Mouse (Mus musculus) common myeloid progenitor, adult 5-6 weeks (primary cell): Measurements from ENCODE around the gene Hoxd3. TPM values are rescaled to one million over a fixed set of nuclear protein-coding genes. Genes with fewer than 3 reads are reported as not detected.

Source experiments
- ATAC-seq: replicated peaks from 2 replicates; pipeline ENCODE4 v1.8.0; 2016; ENCODE audit warnings: low read depth, mild to moderate bottlenecking, moderate TSS enrichment, inconsistent platforms; ENCODE audit not compliant: poor library complexity, severe bottlenecking
- total RNA-seq: library from RNA; stranded (forward); fragments of 200-1000, 187-1606 nt; gene quantifications from 2 replicates; pipeline ENCODE4 v1.2.3, GENCODE M21; 2017

Hoxd3 gene
- total RNA-seq, 1 experiment from 2014 or later, result not detected

GRCm38 (mm10) chr2:74738623-74739475 is 27.1 kb downstream of the Hoxd3 start:
- no peak for ATAC-seq

- no peak for ATAC-seq
Observed at GRCm38 (mm10) chr2:74739476-74739800, 27.7 kb downstream of the Hoxd3 start.

- ATAC-seq, result no peak
Observed at GRCm38 (mm10) chr2:74739869-74740268, 28.1 kb downstream of the Hoxd3 start.

- ATAC-seq, result 0 out of 2 replicates have a peak, but pooled peaks have one; percentile 26
Observed at GRCm38 (mm10) chr2:74740311-74741091, 28.8 kb downstream of the Hoxd3 start.

- no peak for ATAC-seq
Observed at GRCm38 (mm10) chr2:74741252-74741978, 29.7 kb downstream of the Hoxd3 start.

- ATAC-seq, result no peak
Observed at GRCm38 (mm10) chr2:74741979-74742277, 30.2 kb downstream of the Hoxd3 start.

DNA sequence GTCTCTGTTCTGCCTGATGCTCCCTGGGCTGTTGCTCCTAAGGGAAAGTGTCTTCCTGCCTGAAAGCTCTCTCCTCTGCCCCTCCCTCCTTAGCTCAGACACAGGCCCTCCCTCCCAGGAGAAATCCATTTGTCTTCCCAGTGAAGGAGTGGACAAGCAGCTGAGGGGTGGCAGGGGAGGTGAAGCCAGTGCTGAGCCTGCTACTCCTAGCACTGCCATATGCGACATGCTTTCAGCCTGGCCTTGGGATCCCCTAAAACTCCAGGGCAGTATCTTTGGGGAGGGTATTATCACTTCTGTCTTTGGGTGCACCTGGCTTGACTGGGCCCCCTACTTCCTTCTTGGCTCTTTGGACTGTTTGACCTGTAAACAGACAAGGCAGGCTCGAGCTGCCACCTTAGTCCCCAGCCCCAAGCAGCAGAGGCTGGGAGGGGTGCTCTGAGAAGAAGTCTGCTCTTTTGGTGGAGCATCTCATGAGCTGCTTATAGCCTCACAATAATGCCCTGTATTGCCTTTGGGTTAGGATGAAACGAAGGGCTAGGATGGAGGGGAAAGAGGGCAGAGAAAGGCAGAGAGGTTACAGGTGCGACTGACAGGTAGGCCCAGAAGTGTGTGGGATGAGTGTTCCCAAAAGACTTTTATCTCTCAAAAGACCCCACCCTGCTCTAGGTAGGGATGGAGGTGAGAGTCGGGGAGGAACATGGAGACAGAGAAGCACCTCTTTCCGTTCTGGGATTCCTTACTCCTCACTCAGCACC is 34.0 kb downstream of the Hoxd3 start:
- no peak for ATAC-seq

DNA sequence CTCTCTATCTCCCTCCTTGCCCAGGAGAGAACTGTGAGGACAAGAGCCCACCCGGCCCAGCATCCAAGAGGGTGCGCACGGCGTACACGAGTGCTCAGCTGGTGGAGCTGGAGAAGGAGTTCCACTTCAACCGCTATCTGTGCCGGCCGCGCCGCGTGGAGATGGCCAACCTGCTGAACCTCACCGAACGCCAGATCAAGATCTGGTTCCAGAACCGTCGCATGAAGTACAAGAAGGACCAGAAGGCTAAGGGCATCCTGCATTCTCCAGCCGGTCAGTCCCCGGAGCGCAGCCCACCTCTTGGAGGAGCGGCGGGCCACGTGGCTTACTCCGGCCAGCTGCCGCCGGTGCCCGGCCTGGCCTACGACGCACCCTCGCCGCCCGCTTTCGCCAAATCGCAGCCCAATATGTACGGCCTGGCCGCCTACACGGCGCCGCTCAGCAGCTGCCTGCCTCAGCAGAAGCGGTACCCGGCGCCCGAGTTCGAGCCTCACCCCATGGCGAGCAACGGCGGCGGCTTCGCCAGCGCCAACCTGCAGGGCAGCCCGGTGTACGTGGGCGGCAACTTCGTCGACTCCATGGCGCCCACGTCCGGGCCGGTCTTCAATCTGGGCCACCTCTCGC is 34.7 kb downstream of the Hoxd3 start:
- ATAC-seq, result no peak

GRCm38 (mm10) chr2:74747006-74747405 is 35.3 kb downstream of the Hoxd3 start:
- ATAC-seq, result no peak

DNA sequence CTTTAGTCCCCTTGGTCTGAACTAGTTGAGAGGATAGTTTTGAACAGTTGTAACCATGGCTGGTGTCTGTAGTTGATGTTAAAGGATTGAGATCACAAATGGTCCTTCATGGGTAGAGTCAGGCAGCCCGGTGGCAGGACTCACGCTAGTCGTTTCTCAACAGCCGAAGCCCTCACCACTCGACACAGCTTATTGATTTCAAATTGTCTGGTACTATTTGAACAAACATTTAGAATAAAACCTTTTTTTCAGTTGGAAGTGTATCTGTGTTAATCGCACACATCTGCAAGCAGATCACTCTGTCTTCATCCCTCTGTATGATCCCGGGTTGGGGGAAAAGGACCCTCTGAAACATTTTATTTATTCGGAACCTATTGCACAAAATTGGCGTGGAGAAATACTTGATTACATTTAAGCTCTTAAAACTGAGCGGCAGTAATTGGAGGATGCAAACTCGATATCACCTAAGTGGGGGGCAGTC is 36.0 kb downstream of the Hoxd3 start:
- ATAC-seq, result no peak

DNA sequence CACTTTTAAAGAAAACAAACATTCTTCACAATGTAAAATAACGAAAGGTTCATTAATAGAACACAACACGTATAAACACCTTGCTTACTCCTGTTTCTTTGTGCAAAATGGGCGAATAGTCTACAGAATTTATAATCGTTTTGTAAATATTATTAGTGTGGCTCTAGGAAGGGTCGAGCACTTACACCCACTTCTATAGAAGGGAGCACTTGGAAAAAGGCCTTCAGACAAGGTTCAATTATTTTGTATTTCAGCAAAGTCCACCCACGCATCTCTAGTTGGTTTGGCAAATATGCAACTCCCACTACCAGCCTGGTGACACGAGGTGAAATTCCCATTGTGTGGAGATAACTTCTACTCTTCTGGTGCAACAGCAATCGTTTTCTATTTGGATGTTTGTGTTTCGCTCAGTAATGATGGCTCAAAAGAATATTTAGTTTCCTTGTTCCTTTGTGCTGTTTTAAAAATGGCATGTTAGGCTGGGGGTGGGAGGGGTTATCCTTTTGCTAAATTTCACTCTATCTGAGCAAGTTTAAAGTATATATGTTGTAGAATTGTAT is 36.8 kb downstream of the Hoxd3 start:
- no peak for ATAC-seq

GRCm38 (mm10) chr2:74749337-74750121 is 37.8 kb downstream of the Hoxd3 start:
- ATAC-seq, result peak; percentile 57

DNA sequence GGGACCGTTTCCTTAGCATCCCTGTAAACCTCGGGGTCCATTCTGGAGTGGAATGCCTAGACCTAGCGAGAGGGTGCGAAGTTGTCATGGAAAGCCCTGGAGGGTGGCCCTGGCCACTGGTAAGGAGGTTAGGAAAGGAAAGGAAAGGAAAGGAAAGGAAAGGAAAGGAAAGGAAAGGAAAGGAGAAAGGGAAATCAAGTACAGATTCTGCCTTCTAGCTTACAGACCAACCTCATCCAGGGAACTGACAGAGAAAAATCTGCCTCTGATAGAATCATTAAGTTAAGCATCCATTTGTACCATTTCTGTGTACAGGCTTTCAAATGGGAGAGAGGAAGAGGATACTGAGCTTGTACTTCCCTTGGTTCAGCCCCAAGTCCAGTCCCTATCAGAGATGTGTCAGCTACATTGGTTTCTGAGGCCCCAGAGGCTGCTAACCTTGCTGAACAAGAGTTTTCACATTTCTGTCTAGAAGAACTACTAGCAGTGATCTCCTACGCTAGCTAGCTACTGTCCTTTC is 39.1 kb downstream of the Hoxd3 start:
- no peak for ATAC-seq

GRCm38 (mm10) chr2:74751861-74752260 is 40.1 kb downstream of the Hoxd3 start:
- ATAC-seq, result no peak

GRCm38 (mm10) chr2:74752431-74753174 is 40.9 kb downstream of the Hoxd3 start:
- ATAC-seq, result no peak

GRCm38 (mm10) chr2:74753175-74753523 is 41.4 kb downstream of the Hoxd3 start:
- ATAC-seq, result 0 out of 2 replicates have a peak, but pooled peaks have one; percentile 23

DNA sequence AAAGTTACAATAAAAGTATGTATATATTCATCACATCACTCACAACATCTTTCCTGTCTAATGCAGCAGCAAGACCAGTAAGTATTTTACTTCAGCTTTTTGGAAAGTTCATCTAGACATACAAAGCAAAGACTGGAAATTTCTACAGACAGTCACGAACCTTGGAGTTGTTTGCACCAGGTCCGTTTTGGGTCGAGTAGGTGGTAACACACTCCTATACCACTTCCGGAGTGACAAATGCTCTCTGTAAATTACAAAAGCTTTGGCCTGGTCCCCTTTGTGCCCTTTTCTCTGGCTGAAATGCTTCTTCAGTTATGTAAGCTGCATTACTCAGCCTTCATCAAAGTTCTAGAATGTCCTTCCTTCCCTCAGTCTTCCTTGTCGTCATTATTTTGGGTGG is 42.0 kb downstream of the Hoxd3 start:
- no peak for ATAC-seq

- ATAC-seq, result no peak
Observed at GRCm38 (mm10) chr2:74760146-74760545, 48.4 kb downstream of the Hoxd3 start.
